Mouse (Mus musculus) right cerebral cortex, adult 2 months (tissue): ENCODE measurements around the gene Arfgef2.
A peak's percentile ranks its signal among the peaks of the same experiment; 100 is the strongest.

Experiments used
- DNase-seq, 2 experiments: peaks; one replicate each; pipeline ENCODE4 v3.0.0; 2021 to 2022; ENCODE audit warnings: low spot score in 2 of 2

The Arfgef2 gene

GRCm38 (mm10) chr2:166903719-166904282 is 98.4 kb downstream of the Arfgef2 start:
- DNase-seq, result no peak

DNA sequence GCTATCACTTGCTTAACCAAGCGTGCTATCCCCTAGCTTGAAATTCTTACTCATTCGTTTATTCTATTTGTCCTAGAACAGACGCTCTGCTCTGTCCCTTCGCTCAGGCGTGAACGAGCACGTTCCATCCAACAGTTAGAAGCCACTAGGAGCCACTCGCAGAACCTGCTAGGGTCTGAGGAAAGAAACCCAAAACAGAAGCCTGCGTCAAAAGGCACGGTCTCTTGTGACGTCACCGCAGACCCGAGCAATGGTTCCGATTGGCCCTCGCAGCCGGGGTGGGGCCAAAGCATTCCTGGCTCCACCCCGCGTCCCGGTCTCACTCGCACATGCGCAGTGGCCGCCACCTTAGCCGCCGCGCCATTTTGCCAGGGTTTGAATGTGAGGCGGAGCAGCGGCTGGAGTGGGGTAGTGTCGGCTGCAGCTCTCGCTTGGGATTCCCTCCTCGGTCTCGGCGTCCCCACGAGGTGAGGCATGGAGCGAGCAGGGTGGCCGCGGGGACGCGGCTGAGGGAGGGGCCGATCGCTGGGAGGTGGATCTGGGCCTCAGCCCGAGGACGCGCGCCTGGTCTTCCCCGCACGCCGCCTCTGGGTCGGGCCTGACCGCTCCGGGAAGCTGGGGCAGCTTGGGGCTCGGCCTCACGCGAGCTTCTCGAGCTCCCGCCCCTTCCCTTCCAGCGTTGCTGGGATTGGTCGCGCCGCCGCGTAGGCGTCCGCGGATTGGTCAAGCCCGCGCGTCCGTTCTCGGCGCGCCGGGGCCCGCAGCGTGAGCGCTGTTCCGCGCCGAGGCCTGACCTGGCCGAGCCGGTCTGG is 100.5 kb downstream of the Arfgef2 start, which contains the start of gene Cse1l:
Gene Cse1l, plus strand, starts transcription at position 330 of the 812 bp plus-strand sequence.
- peak; percentile 98 to 99 for DNase-seq

GRCm38 (mm10) chr2:166906523-166907182 is 101.3 kb downstream of the Arfgef2 start:
- no peak for DNase-seq

GRCm38 (mm10) chr2:166909729-166910128 is 104.3 kb downstream of the Arfgef2 start:
- no peak for DNase-seq

DNA sequence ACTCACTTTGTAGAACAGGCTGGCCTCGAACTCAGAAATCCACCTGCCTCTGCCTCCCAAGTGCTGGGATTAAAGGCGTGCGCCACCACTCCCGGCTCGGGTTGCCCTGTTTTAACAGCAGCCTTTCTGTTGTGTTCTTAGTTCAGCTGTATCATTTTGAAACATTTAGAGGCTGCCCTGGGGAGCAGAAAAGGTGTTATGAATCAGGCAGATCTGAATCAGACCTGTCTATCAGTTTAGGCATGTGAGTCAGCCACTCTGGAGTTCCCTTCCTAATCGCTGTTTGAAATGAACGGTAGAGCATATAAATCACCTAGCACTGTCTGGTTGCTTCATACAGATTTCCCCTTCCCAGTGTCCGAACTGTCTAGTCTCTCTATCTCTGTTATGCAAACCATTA is 105.1 kb downstream of the Arfgef2 start:
- DNase-seq, result no peak

- no peak for DNase-seq
Measured at GRCm38 (mm10) chr2:166923971-166924370, 118.6 kb downstream of the Arfgef2 start.

DNA sequence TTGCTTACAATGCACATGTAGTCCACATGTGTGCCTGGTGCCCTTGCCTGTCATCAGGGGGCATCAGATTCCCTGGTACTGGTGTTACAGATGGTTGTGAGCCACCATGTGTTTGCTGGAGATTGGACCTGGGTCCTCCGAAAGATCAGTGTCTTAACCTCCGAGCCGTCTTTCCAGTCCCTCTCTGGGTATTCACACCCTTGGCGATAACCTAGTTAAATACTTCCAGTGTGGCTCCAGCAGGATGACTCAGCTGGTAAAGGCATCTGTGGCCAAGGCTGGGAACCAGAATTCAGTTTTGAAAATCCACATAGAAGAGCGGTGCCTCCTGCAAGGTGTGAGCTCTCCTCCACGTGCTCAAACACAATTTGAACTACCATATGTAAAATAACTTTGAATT is 128.6 kb downstream of the Arfgef2 start:
- DNase-seq, result no peak

DNA sequence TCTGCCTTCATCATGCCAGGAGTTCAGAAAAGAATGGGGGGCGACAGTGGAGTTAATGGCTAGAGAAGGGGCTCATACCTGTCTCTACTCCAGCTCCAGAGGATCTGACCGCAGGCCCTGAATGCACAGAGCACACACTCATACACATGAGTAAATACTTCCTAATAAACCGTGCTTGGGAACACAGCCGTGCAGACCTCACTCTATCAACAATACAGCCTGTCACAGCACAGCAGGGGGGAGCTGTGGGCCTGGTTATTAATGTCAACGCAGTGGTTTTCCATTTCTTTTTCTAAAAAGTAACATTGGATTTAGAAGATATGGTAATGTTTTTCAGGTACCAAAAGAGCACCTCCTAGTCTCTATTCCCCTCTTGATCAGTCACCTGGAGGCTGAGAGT is 129.0 kb downstream of the Arfgef2 start:
- DNase-seq, result no peak

GRCm38 (mm10) chr2:166935582-166935981 is 130.2 kb downstream of the Arfgef2 start:
- DNase-seq, result no peak

DNA sequence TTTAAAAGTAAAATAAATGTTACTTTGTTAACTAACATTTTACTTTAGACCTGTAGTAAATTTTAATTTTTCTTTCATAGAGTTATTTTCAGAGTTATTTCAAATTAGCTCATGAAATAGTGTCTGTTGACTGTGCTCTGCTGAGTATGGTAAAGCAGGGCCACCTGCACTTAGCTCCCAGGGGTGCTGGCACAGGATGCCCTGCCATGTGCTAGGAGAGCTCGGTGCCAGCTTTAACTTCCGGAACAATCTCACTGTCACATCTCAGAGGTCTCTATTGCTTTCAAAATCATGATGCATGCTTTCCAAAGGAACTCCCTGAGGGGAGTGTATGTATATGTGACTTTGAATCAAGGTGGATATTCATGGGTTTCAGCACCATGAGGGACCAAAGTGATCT is 130.8 kb downstream of the Arfgef2 start:
- no peak for DNase-seq

DNA sequence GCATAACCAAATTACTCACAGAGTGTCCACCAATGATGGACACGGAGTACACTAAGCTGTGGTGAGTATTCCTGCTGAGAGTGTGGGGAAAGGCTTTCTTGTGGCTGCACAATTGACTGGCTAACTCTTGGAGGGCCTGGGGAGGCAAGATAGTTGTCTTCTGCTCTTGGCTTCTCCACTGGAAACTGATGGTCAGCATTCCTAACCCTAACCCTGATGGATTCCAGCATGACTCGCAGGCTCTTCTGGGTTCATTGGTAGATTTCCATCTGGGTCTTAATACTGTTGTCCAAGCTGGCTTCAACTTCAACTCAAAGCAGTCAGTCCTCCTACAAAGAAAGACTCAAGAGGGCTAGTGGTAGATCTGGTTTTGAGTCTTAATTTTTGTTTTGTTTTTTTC is 137.8 kb downstream of the Arfgef2 start:
- no peak for DNase-seq

GRCm38 (mm10) chr2:166944346-166944745 is 139.0 kb downstream of the Arfgef2 start:
- DNase-seq, result no peak

DNA sequence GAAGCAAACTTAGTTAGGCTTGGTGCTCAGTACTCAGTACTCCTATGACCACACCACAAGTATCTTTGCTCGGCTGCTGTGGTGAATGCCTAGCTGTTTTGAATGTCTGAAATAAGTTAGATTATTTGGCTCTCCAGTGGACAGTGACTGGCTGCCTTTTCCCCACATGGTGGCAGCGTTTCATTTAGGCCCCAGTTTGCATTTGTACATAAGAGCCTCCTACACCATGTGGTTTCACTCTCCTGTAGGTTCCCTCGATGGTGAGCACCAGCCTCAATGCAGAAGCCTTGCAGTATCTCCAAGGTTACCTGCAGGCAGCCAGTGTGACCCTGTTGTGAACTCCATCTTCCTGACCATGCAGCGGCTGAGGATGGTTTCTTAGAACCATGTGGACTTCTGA is 140.1 kb downstream of the Arfgef2 start:
- DNase-seq, result no peak
